Mouse (Mus musculus): ENCODE results near the gene Gpbp1.

DNA sequence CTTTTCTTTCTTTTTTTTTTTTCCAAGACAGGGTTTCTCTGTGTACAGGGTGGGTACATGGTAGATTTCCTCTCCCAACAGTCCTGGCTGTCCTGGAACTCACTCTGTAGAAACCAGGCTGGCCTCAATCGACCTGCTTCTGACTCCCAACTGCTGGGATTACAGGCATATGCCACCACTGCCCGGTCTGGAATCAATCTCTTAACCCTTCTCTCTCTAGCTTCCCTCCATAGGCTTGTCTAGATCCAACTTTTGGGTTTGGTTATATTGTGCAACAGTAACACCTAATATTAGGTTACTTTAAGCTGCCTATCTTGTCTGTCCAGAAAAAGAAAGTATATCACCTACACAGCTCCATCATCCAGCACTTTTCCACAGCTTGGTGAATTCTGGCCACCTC, 33.1 kb downstream of the Gpbp1 start:
- no peak for TF ChIP-seq CTCF (IDR thresholded peaks at IDR 0.05; ENCODE audit: low read depth)
- TF ChIP-seq EP300 (optimal IDR thresholded peaks at IDR 0.05) = no peak
